Comparison of ENCODE assay signal across 8 mouse cellular contexts in genomic region chr19:45079769-45080515, GRCm38 (mm10). TPM values are rescaled to one million over a fixed set of nuclear protein-coding genes. Genes with fewer than 3 reads are reported as not detected.
DNase-seq lines count a peak whose midpoint lies in the region; ATAC-seq and TF ChIP-seq lines count a peak whose summit lies in the region.

No protein-coding gene starts in this region.

- ATAC-seq in lung, postnatal 0 days = peak; percentile 74
- no peak for ATAC-seq in megakaryocyte-erythroid progenitor cell, adult 5-6 weeks (replicated peaks; ENCODE audit: low FRiP score, low TSS enrichment, poor library complexity, severe bottlenecking)

- peaks cover 12% of the 10 kb centered on the region for H3K4me1 ChIP-seq in bone marrow macrophage, adult 2 months (ENCODE audit: control insufficient read depth, insufficient read depth, low read length)
- H3K4me1 ChIP-seq in lung, postnatal 0 days (ENCODE audit: insufficient read depth, low read depth, low read length) = peaks cover 23% of the 10 kb centered on the region

- peak overlapping the region; percentile 50 for H3K4me3 ChIP-seq in bone marrow macrophage, adult 2 months (ENCODE audit: insufficient read depth, low read length)
- peak overlapping the region; percentile 12 for H3K4me3 ChIP-seq in lung, postnatal 0 days (ENCODE audit: low read depth, low read length)

- H3K4me2 ChIP-seq in lung, postnatal 0 days (replicated peaks; ENCODE audit: low read depth, low read length) = peak overlapping the region; percentile 60

- no peak overlapping the region for H3K9ac ChIP-seq in lung, postnatal 0 days (replicated peaks; ENCODE audit: low read depth)

- H3K36me3 ChIP-seq in lung, postnatal 0 days (ENCODE audit: insufficient read depth, low read length) = no peaks in the 10 kb centered on the region

- intact Hi-C loops in heart, postnatal 10 days (cut with DNase I) = loop anchor here (2.0 kb wide), 2 partner anchors 23 to 81 kb away; no protein-coding TSS in a partner anchor

- DNase-seq in ES-CJ7 (ENCODE audit: low read depth, low spot score) = peak; percentile 47
- peak; percentile 59 for DNase-seq in fat pad, adult 2 months (ENCODE audit: extremely low read depth, low read depth, low spot score)
- peak; percentile 82 to 86 for DNase-seq in heart, postnatal 10 days
- DNase-seq in kidney, postnatal 14 days = peak; percentile 76
- peak; percentile 86 for DNase-seq in lung, postnatal 0 days (ENCODE audit: low spot score)
- DNase-seq in right cerebral cortex, adult 2 months (ENCODE audit: low spot score in 2 of 2) = peak; percentile 61 to 77

- WGBS in lung, postnatal 0 days = under 1% methylated on average over 45 of the region's 45 CpGs

- TF ChIP-seq EP300 in lung, postnatal 0 days (IDR thresholded peaks at IDR 0.05) = no peak

- TF ChIP-seq POLR2A in bone marrow macrophage, adult 2 months (IDR thresholded peaks at IDR 0.05; ENCODE audit: borderline replicate concordance, low read depth, low read length) = no peak

- H3K27ac ChIP-seq in bone marrow macrophage, adult 2 months (ENCODE audit: insufficient read depth, low read depth, low read length) = no peak overlapping the region
- peak overlapping the region; percentile 52 for H3K27ac ChIP-seq in lung, postnatal 0 days (ENCODE audit: low read length)

- TF ChIP-seq CTCF in bone marrow macrophage, adult 2 months (IDR thresholded peaks at IDR 0.05; ENCODE audit: low read depth, low read length) = no peak
- TF ChIP-seq CTCF in lung, postnatal 0 days (IDR thresholded peaks at IDR 0.05) = no peak; the same call in 1 of the 2 replicates

- H3K27me3 ChIP-seq in lung, postnatal 0 days (replicated peaks; ENCODE audit: insufficient read depth, low read length) = peaks cover 43% of the 10 kb centered on the region

- H3K9me3 ChIP-seq in lung, postnatal 0 days (ENCODE audit: low read length) = no peaks in the 10 kb centered on the region

RNA-seq across cellular contexts. Expression of gene Kazald1, which starts 4.9 kb away (rescaled TPM):
- 0.50 and 0.55 TPM in 2 replicates for polyA plus RNA-seq in bone marrow macrophage, adult 2 months (2012; ENCODE audit: insufficient read depth, insufficient read length, missing spikeins)
- 1 to 10 TPM; 7.4 to 9.1 TPM for total RNA-seq in heart, postnatal 10 days (2021)
- 11.2 and 12.8 TPM in 2 replicates for polyA plus RNA-seq in lung, postnatal 0 days (2015; fragmentation: Nextera tagmentation; extraction: Ambion mirVana)
- total RNA-seq in megakaryocyte-erythroid progenitor cell, adult 5-6 weeks (2014; fragmentation: Nextera tagmentation) = 1.2 TPM in 1 of 2 replicates, not detected in the other
- total RNA-seq in megakaryocyte-erythroid progenitor cell, adult 5-6 weeks (2017) = 0.80 and 1.7 TPM in 2 replicates

RNA-seq across cellular contexts. Expression of gene Sfxn3, which starts 32.6 kb away (rescaled TPM):
- polyA plus RNA-seq in bone marrow macrophage, adult 2 months (2012; ENCODE audit: insufficient read depth, insufficient read length, missing spikeins) = 45.1 and 45.7 TPM in 2 replicates
- total RNA-seq in heart, postnatal 10 days (2021) = 10 to 100 TPM; 21.8 to 23.9 TPM
- 45.6 and 53.0 TPM in 2 replicates for polyA plus RNA-seq in lung, postnatal 0 days (2015; fragmentation: Nextera tagmentation; extraction: Ambion mirVana)
- 10.6 and 23.4 TPM in 2 replicates for total RNA-seq in megakaryocyte-erythroid progenitor cell, adult 5-6 weeks (2014; fragmentation: Nextera tagmentation)
- total RNA-seq in megakaryocyte-erythroid progenitor cell, adult 5-6 weeks (2017) = 5.8 and 6.4 TPM in 2 replicates

RNA-seq across cellular contexts. Expression of gene Pdzd7, which starts 34.4 kb away (rescaled TPM):
- polyA plus RNA-seq in bone marrow macrophage, adult 2 months (2012; ENCODE audit: insufficient read depth, insufficient read length, missing spikeins) = not detected in 2 replicates
- under 1 TPM in 1 of 2 experiments, not detected in 1; 0.22 TPM for total RNA-seq in heart, postnatal 10 days (2021)
- polyA plus RNA-seq in lung, postnatal 0 days (2015; fragmentation: Nextera tagmentation; extraction: Ambion mirVana) = 0.12 and 0.13 TPM in 2 replicates
- not detected in 2 replicates for total RNA-seq in megakaryocyte-erythroid progenitor cell, adult 5-6 weeks (2014; fragmentation: Nextera tagmentation)
- total RNA-seq in megakaryocyte-erythroid progenitor cell, adult 5-6 weeks (2017) = not detected in 2 replicates
